Mouse (Mus musculus) myocyte (in vitro differentiated cells): ENCODE data around the gene Cobll1.

Source experiments
- MYOD1 ChIP-seq, 3 experiments: IDR thresholded peaks; one replicate each; pipeline ENCODE4 v1.6.1; 2011; ENCODE audit warnings: control low read depth in 2 of 3, low read depth in 2 of 3, mild to moderate bottlenecking in 2 of 3, moderate library complexity in 1 of 3; ENCODE audit not compliant: insufficient read length in 2 of 3, control insufficient read depth in 1 of 3
- TCF3 ChIP-seq: IDR thresholded peaks from one replicate; pipeline ENCODE4 v1.6.1; 2011; ENCODE audit warnings: low read depth, control low read depth; ENCODE audit not compliant: insufficient read length

DNA sequence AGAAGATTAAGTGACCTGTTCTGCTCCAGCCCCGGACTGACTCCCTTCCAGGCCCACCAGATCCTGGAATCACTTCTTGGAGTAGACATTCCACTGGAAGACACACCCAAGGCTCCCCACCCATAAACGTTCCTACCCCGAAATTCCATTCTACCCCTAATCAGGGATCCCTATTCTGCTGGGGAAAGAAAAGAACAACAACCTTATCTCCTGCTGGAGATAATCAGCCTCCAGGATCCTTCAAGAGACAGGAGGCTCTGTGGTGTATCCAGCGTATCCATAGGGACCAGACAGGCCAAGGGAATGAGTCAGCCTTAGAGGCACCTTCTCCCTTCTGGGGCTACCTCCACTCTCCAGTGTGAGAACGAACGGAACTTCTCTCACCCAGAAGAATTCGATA is 47.8 kb downstream of the Cobll1 start:
- TF ChIP-seq TCF3 = no peak
- TF ChIP-seq MYOD1 (IDR thresholded peaks at IDR 0.05; ENCODE audit: control insufficient read depth in 1 of 3, insufficient read length in 2 of 3, low read depth in 2 of 3) = no peak
